Mouse (Mus musculus): Measurements from ENCODE around the gene Nufip1. TPM values are rescaled to one million over a fixed set of nuclear protein-coding genes. Genes with fewer than 3 reads are reported as not detected.

Nufip1 gene
- polyA plus RNA-seq, 1 experiment from 2014 or later: 19.3 TPM

- no peak overlapping the region for H3K9ac ChIP-seq (ENCODE audit: low read length)
- ATAC-seq (ENCODE audit: low FRiP score) (no peak), DNase-seq (ENCODE audit: low spot score, missing footprints) (peak; percentile 88)
- WGBS: 69% methylated on average over 6 of the region's 6 CpGs
- H3K36me3 ChIP-seq (ENCODE audit: control insufficient read depth, insufficient read depth, low read length): peaks cover 13% of the 10 kb centered on the region; the same call in 1 of the 2 replicates
- no peaks in the 10 kb centered on the region for H3K9me3 ChIP-seq (ENCODE audit: control insufficient read depth, low read length)
- no peaks in the 10 kb centered on the region for H3K27me3 ChIP-seq (ENCODE audit: control insufficient read depth, insufficient read depth, low read length)
- no peak overlapping the region for H3K4me3 ChIP-seq (ENCODE audit: low read depth, low read length)
- no peak overlapping the region for H3K4me2 ChIP-seq
- H3K4me1 ChIP-seq (ENCODE audit: control insufficient read depth, insufficient read depth, low read length): no peaks in the 10 kb centered on the region
- no peak overlapping the region for H3K27ac ChIP-seq (ENCODE audit: low read depth, low read length)
Observed at GRCm38 (mm10) chr14:76121901-76122662, 11.4 kb downstream of the Nufip1 start.

GRCm38 (mm10) chr14:76122663-76123058 is 12.0 kb downstream of the Nufip1 start:
- H3K4me1 ChIP-seq (ENCODE audit: control insufficient read depth, insufficient read depth, low read length): no peaks in the 10 kb centered on the region
- H3K36me3 ChIP-seq (ENCODE audit: control insufficient read depth, insufficient read depth, low read length): peaks cover 16% of the 10 kb centered on the region; the same call in 1 of the 2 replicates
- no peak for DNase-seq (ENCODE audit: low spot score, missing footprints)
- H3K4me3 ChIP-seq (ENCODE audit: low read depth, low read length): no peak overlapping the region
- no peak overlapping the region for H3K4me2 ChIP-seq
- ATAC-seq (ENCODE audit: low FRiP score): no peak
- H3K9ac ChIP-seq (ENCODE audit: low read length): no peak overlapping the region
- WGBS: 91% methylated on average over 8 of the region's 8 CpGs
- no peaks in the 10 kb centered on the region for H3K27me3 ChIP-seq (ENCODE audit: control insufficient read depth, insufficient read depth, low read length)
- H3K9me3 ChIP-seq (ENCODE audit: control insufficient read depth, low read length): no peaks in the 10 kb centered on the region
- H3K27ac ChIP-seq (ENCODE audit: low read depth, low read length): no peak overlapping the region

- Histone ChIP-seq H3K4me2 (no peak overlapping the region), H3K4me1 (ENCODE audit: control insufficient read depth, insufficient read depth, low read length) (no peaks in the 10 kb centered on the region), H3K27ac (ENCODE audit: low read depth, low read length) (no peak overlapping the region), H3K27me3 (ENCODE audit: control insufficient read depth, insufficient read depth, low read length) (no peaks in the 10 kb centered on the region), H3K4me3 (ENCODE audit: low read depth, low read length) (no peak overlapping the region), H3K9ac (ENCODE audit: low read length) (no peak overlapping the region), H3K36me3 (ENCODE audit: control insufficient read depth, insufficient read depth, low read length) (peaks cover 22% of the 10 kb centered on the region; the same call in 1 of the 2 replicates), H3K9me3 (ENCODE audit: control insufficient read depth, low read length) (no peaks in the 10 kb centered on the region)
- ATAC-seq (ENCODE audit: low FRiP score) (no peak), DNase-seq (ENCODE audit: low spot score, missing footprints) (no peak)
- WGBS: 74% methylated on average over 3 of the region's 3 CpGs
Observed at GRCm38 (mm10) chr14:76127311-76127710, 16.6 kb downstream of the Nufip1 start.

GRCm38 (mm10) chr14:76128174-76128573 is 17.5 kb downstream of the Nufip1 start:
- no peaks in the 10 kb centered on the region for H3K9me3 ChIP-seq (ENCODE audit: control insufficient read depth, low read length)
- H3K9ac ChIP-seq (ENCODE audit: low read length): no peak overlapping the region
- no peaks in the 10 kb centered on the region for H3K4me1 ChIP-seq (ENCODE audit: control insufficient read depth, insufficient read depth, low read length)
- ATAC-seq (ENCODE audit: low FRiP score) (no peak), DNase-seq (ENCODE audit: low spot score, missing footprints) (no peak)
- 91% methylated on average over 4 of the region's 4 CpGs for whole genome bisulfite sequencing
- H3K4me2 ChIP-seq: no peak overlapping the region
- peaks cover 24% of the 10 kb centered on the region; the same call in 1 of the 2 replicates for H3K36me3 ChIP-seq (ENCODE audit: control insufficient read depth, insufficient read depth, low read length)
- no peak overlapping the region for H3K27ac ChIP-seq (ENCODE audit: low read depth, low read length)
- no peaks in the 10 kb centered on the region for H3K27me3 ChIP-seq (ENCODE audit: control insufficient read depth, insufficient read depth, low read length)
- H3K4me3 ChIP-seq (ENCODE audit: low read depth, low read length): no peak overlapping the region

GRCm38 (mm10) chr14:76134975-76135374 is 24.3 kb downstream of the Nufip1 start:
- Histone ChIP-seq H3K27ac (ENCODE audit: low read depth, low read length) (no peak overlapping the region), H3K4me3 (ENCODE audit: low read depth, low read length) (no peak overlapping the region), H3K27me3 (ENCODE audit: control insufficient read depth, insufficient read depth, low read length) (no peaks in the 10 kb centered on the region), H3K36me3 (ENCODE audit: control insufficient read depth, insufficient read depth, low read length) (peaks cover 21% of the 10 kb centered on the region; the same call in 1 of the 2 replicates), H3K4me1 (ENCODE audit: control insufficient read depth, insufficient read depth, low read length) (no peaks in the 10 kb centered on the region), H3K9ac (ENCODE audit: low read length) (no peak overlapping the region), H3K4me2 (no peak overlapping the region), H3K9me3 (ENCODE audit: control insufficient read depth, low read length) (no peaks in the 10 kb centered on the region)
- DNase-seq (ENCODE audit: low spot score, missing footprints): no peak
- ATAC-seq (ENCODE audit: low FRiP score): no peak
- whole genome bisulfite sequencing: 95% methylated on average over 4 of the region's 4 CpGs

GRCm38 (mm10) chr14:76145248-76145647 is 34.6 kb downstream of the Nufip1 start:
- Histone ChIP-seq H3K27me3 (ENCODE audit: control insufficient read depth, insufficient read depth, low read length) (no peaks in the 10 kb centered on the region), H3K9me3 (ENCODE audit: control insufficient read depth, low read length) (no peaks in the 10 kb centered on the region), H3K4me2 (no peak overlapping the region), H3K4me3 (ENCODE audit: low read depth, low read length) (no peak overlapping the region), H3K36me3 (ENCODE audit: control insufficient read depth, insufficient read depth, low read length) (no peaks in the 10 kb centered on the region), H3K9ac (ENCODE audit: low read length) (no peak overlapping the region), H3K27ac (ENCODE audit: low read depth, low read length) (no peak overlapping the region), H3K4me1 (ENCODE audit: control insufficient read depth, insufficient read depth, low read length) (peaks cover 5% of the 10 kb centered on the region; the same call in 1 of the 2 replicates)
- ATAC-seq (ENCODE audit: low FRiP score): no peak
- no peak for DNase-seq (ENCODE audit: low spot score, missing footprints)
- WGBS: 78% methylated on average over 1 of the region's 1 CpGs

- no peaks in the 10 kb centered on the region for H3K36me3 ChIP-seq (ENCODE audit: control insufficient read depth, insufficient read depth, low read length)
- no peak overlapping the region for H3K4me2 ChIP-seq
- peaks cover 5% of the 10 kb centered on the region; the same call in 1 of the 2 replicates for H3K4me1 ChIP-seq (ENCODE audit: control insufficient read depth, insufficient read depth, low read length)
- 54% methylated on average over 7 of the region's 7 CpGs for WGBS
- no peak overlapping the region for H3K27ac ChIP-seq (ENCODE audit: low read depth, low read length)
- no peak overlapping the region for H3K9ac ChIP-seq (ENCODE audit: low read length)
- H3K4me3 ChIP-seq (ENCODE audit: low read depth, low read length): no peak overlapping the region
- H3K9me3 ChIP-seq (ENCODE audit: control insufficient read depth, low read length): no peaks in the 10 kb centered on the region
- ATAC-seq (ENCODE audit: low FRiP score): no peak
- DNase-seq (ENCODE audit: low spot score, missing footprints): no peak
- H3K27me3 ChIP-seq (ENCODE audit: control insufficient read depth, insufficient read depth, low read length): no peaks in the 10 kb centered on the region
Observed at GRCm38 (mm10) chr14:76145868-76146267, 35.2 kb downstream of the Nufip1 start.

- DNase-seq (ENCODE audit: low spot score, missing footprints): no peak
- H3K9ac ChIP-seq (ENCODE audit: low read length): no peak overlapping the region
- no peak for ATAC-seq (ENCODE audit: low FRiP score)
- H3K27ac ChIP-seq (ENCODE audit: low read depth, low read length): no peak overlapping the region
- H3K4me2 ChIP-seq: no peak overlapping the region
- peaks cover 9% of the 10 kb centered on the region; the same call in 1 of the 2 replicates for H3K4me1 ChIP-seq (ENCODE audit: control insufficient read depth, insufficient read depth, low read length)
- no peaks in the 10 kb centered on the region for H3K9me3 ChIP-seq (ENCODE audit: control insufficient read depth, low read length)
- no peaks in the 10 kb centered on the region for H3K36me3 ChIP-seq (ENCODE audit: control insufficient read depth, insufficient read depth, low read length)
- H3K27me3 ChIP-seq (ENCODE audit: control insufficient read depth, insufficient read depth, low read length): no peaks in the 10 kb centered on the region
- WGBS: 86% methylated on average over 6 of the region's 6 CpGs
- H3K4me3 ChIP-seq (ENCODE audit: low read depth, low read length): no peak overlapping the region
Observed at GRCm38 (mm10) chr14:76147061-76147460, 36.4 kb downstream of the Nufip1 start.

GRCm38 (mm10) chr14:76148294-76148693 is 37.6 kb downstream of the Nufip1 start:
- DNase-seq (ENCODE audit: low spot score, missing footprints): no peak
- no peaks in the 10 kb centered on the region for H3K9me3 ChIP-seq (ENCODE audit: control insufficient read depth, low read length)
- H3K4me1 ChIP-seq (ENCODE audit: control insufficient read depth, insufficient read depth, low read length): peaks cover 9% of the 10 kb centered on the region; the same call in 1 of the 2 replicates
- ATAC-seq (ENCODE audit: low FRiP score): no peak
- H3K4me2 ChIP-seq: no peak overlapping the region
- no peak overlapping the region for H3K4me3 ChIP-seq (ENCODE audit: low read depth, low read length)
- H3K27me3 ChIP-seq (ENCODE audit: control insufficient read depth, insufficient read depth, low read length): no peaks in the 10 kb centered on the region
- no peaks in the 10 kb centered on the region for H3K36me3 ChIP-seq (ENCODE audit: control insufficient read depth, insufficient read depth, low read length)
- H3K27ac ChIP-seq (ENCODE audit: low read depth, low read length): no peak overlapping the region
- H3K9ac ChIP-seq (ENCODE audit: low read length): no peak overlapping the region
- WGBS: 91% methylated on average over 10 of the region's 10 CpGs

All from midbrain, embryonic 11.5 days (tissue).